Mouse (Mus musculus) hindbrain, embryonic 11.5 days (tissue): ENCODE data around the gene Aox4. TPM values are rescaled to one million over a fixed set of nuclear protein-coding genes. Genes with fewer than 3 reads are reported as not detected.

Source experiments
- ATAC-seq: fragments of 200-750 bp; cut with Nextera tagmentation; 2 replicates; pipeline ENCODE4 v1.8.0; 2017; ENCODE audit warnings: mild to moderate bottlenecking, moderate TSS enrichment, moderate library complexity; ENCODE audit not compliant: low FRiP score
- DNase-seq: peaks from one replicate; pipeline ENCODE4 v3.0.0-alpha.2; 2015; ENCODE audit warnings: low spot score
- H3K27ac ChIP-seq: fragments of 300-500 bp; sonication (generic); 2 replicates; pipeline ENCODE4 v1.5.1; 2014; ENCODE audit warnings: mild to moderate bottlenecking, low read depth, low read length
- H3K27me3 ChIP-seq: fragments of 300-500 bp; sonication (generic); 2 replicates; pipeline ENCODE4 v1.6.1; 2014; ENCODE audit warnings: mild to moderate bottlenecking, low read length, moderate library complexity, mixed read lengths; ENCODE audit not compliant: control insufficient read depth, insufficient read depth
- H3K36me3 ChIP-seq: fragments of 300-500 bp; sonication (generic); 2 replicates; pipeline ENCODE4 v1.6.1; 2014; ENCODE audit warnings: mild to moderate bottlenecking, low read length, moderate library complexity, mixed read lengths; ENCODE audit not compliant: control insufficient read depth, insufficient read depth
- H3K4me1 ChIP-seq: fragments of 300-500 bp; sonication (generic); replicated peaks from 2 replicates; pipeline ENCODE4 v1.6.1; 2014; ENCODE audit warnings: low read length, mixed read lengths; ENCODE audit not compliant: control insufficient read depth, insufficient read depth
- H3K4me2 ChIP-seq: fragments of 300-500 bp; sonication (generic); replicated peaks from 2 replicates; pipeline ENCODE4 v1.6.1; 2014; ENCODE audit warnings: mild to moderate bottlenecking, low read depth, low read length
- H3K4me3 ChIP-seq: fragments of 300-500 bp; sonication (generic); 2 replicates; pipeline ENCODE4 v1.5.1; 2014; ENCODE audit warnings: low read depth, low read length
- H3K9ac ChIP-seq: fragments of 300-500 bp; sonication (generic); 2 replicates; pipeline ENCODE4 v1.6.1; 2014; ENCODE audit warnings: low read depth, low read length
- H3K9me3 ChIP-seq: fragments of 300-500 bp; sonication (generic); 2 replicates; pipeline ENCODE4 v1.6.1; 2016; ENCODE audit warnings: low read length; ENCODE audit not compliant: control insufficient read depth
- WGBS: fragments of 180-500 bp; shearing (Covaris S2); extraction: QIAGEN DNeasy Blood & Tissue Kit; methylation state at CpG from one replicate; pipeline ENCODE4 v1.1.7; 2014; 5-methylcytosine and 5-hydroxymethylcytosine counted together
- polyA plus RNA-seq: library from polyadenylated mRNA; unstranded; fragments of >200 nt; fragmentation: Nextera tagmentation; extraction: Ambion mirVana; gene quantifications from 2 replicates; pipeline ENCODE4 v1.2.1, GENCODE M21; 2014

Gene Aox4
- polyA plus RNA-seq, 1 experiment from 2014 or later, result not detected

DNA sequence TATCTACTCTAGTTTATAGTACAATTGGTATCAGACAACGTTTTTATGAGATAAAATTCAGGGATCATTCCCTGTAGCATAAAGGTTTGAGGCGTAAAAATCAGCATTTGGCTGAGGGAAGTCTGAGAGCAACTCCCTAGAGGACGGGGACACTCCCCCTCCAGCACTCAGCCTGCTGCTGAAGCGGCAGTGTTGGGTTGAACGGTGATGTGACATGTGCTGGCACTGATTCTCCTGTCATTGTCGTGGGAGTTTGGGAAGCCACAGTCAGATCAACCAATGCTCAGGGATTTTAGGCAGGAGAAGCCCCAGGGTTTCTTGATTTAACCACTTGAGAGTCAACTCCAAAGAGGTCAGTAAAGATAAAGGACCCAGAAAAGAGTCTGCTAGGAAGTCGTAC is 74.3 kb downstream of the Aox4 start:
- ATAC-seq, result no peak
- Histone ChIP-seq H3K4me1 (no peaks in the 10 kb centered on the region), H3K9me3 (no peaks in the 10 kb centered on the region), H3K27me3 (no peaks in the 10 kb centered on the region), H3K9ac (no peak overlapping the region), H3K36me3 (no peaks in the 10 kb centered on the region), H3K27ac (no peak overlapping the region), H3K4me2 (no peak overlapping the region), H3K4me3 (no peak overlapping the region)
- WGBS, result 60% methylated on average over 7 of the region's 7 CpGs
- DNase-seq, result no peak

DNA sequence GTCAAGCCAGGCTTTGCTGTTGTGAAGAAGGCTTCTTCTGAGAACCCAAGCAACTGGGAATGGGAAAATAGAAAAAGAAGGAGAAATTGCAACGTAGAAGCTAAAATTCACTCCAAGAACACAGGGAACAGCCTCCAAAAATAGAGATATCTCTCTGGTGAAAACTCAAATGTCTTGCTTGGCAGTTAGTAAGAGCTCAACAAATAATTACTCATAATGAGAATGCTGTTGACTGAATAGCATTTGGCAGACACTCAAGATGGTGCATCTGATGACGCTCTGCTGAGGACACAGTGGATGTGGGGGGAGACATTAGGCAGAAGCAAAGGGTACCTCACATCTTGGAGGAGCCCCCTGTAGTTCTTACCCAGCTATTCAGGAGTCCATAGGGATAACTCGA is 77.9 kb downstream of the Aox4 start:
- no peaks in the 10 kb centered on the region for H3K4me1 ChIP-seq
- no peak overlapping the region for H3K4me3 ChIP-seq
- H3K27ac ChIP-seq, result no peak overlapping the region
- no peaks in the 10 kb centered on the region for H3K36me3 ChIP-seq
- no peak overlapping the region for H3K9ac ChIP-seq
- H3K27me3 ChIP-seq, result no peaks in the 10 kb centered on the region
- H3K4me2 ChIP-seq, result no peak overlapping the region
- no peak for ATAC-seq
- no peak for DNase-seq
- WGBS, result 87% methylated on average over 3 of the region's 3 CpGs
- no peaks in the 10 kb centered on the region for H3K9me3 ChIP-seq

DNA sequence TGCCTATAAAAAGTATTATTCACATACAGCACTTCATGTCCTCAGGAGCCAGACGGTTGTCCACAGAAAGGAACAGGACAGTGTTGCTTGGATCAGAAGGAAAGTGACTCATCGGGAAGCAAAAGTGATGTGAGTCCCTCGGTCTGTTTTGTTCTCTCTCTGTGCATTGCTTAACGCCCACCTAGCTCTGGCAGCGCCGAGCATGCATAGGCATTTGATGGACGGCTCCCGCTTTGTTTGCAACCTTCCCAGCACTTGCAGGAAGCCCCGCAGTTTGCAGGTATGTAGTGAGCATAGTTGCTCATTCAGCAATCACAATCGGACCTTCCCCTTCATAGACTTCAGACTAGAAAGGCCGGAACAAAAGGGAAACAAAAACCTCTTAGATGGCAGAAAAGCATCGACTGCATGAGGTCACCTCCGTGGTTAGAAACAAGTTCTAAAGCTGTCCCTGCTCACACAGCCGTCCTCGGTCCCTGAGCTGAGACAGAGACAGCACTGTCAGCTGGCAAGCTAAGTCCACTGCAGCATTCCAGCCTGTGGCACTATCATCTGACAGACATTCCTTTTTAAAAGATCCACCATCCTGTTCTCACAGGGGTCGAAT is 79.8 kb downstream of the Aox4 start:
- Histone ChIP-seq H3K27ac (no peak overlapping the region), H3K27me3 (no peaks in the 10 kb centered on the region), H3K4me3 (no peak overlapping the region), H3K36me3 (no peaks in the 10 kb centered on the region), H3K4me2 (no peak overlapping the region), H3K9me3 (no peaks in the 10 kb centered on the region), H3K9ac (no peak overlapping the region), H3K4me1 (no peaks in the 10 kb centered on the region)
- 31% methylated on average over 16 of the region's 16 CpGs for WGBS
- no peak for DNase-seq
- ATAC-seq, result no peak

DNA sequence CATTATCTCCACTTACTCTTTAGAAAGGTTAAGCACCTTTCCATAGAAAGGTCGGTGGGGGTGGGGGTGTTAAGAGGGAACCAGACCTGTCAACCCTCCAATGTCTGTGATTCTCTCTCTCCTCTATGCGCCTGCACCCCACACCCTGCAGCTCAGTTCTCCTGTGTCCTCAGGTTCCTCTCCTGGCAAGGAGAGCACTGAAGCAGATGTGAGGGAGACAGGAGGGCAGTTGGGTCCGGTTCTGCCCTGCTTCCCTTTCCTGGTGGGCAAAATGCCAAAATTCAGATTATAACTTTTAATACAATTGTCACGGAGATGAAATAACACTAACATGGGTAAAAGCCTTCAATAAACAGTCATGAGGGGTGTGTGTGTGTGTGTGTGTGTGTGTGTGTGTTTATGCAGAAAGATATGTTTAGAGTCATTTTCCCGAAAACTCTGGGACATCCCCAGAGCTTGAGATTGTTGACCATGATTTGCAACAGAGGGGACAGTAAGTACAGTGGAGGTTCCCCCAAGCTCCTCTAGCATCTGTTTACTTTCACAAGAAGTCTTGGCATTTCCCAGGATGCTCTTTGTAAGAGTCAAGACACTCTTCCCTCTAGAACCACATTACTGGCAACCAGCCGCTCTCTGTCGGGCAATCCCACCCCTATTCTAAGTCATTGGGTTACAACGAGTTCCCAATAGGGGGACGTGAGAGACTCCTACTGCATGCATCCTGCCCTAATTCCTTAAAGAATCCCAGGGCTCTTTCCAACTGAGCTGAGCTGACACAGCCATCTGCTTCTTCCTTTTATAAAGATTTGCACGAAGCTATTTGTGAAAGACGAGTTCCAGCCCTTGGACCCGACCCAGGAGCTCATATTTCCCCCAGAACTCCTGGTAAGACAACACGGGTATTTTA is 81.5 kb downstream of the Aox4 start:
- DNase-seq (no peak), ATAC-seq (no peak)
- H3K4me3 ChIP-seq, result no peak overlapping the region
- H3K36me3 ChIP-seq, result no peaks in the 10 kb centered on the region
- H3K4me1 ChIP-seq, result no peaks in the 10 kb centered on the region
- H3K9ac ChIP-seq, result no peak overlapping the region
- H3K9me3 ChIP-seq, result no peaks in the 10 kb centered on the region
- WGBS, result 71% methylated on average over 13 of the region's 13 CpGs
- H3K27me3 ChIP-seq, result no peaks in the 10 kb centered on the region
- no peak overlapping the region for H3K4me2 ChIP-seq
- H3K27ac ChIP-seq, result no peak overlapping the region

- Histone ChIP-seq H3K9ac (no peak overlapping the region), H3K27ac (no peak overlapping the region), H3K9me3 (no peaks in the 10 kb centered on the region), H3K4me2 (no peak overlapping the region), H3K4me1 (no peaks in the 10 kb centered on the region), H3K4me3 (no peak overlapping the region), H3K36me3 (no peaks in the 10 kb centered on the region), H3K27me3 (no peaks in the 10 kb centered on the region)
- 89% methylated on average over 5 of the region's 5 CpGs for WGBS
- DNase-seq, result no peak
- no peak for ATAC-seq
Observed at GRCm38 (mm10) chr1:58294730-58295129, 84.5 kb downstream of the Aox4 start.

DNA sequence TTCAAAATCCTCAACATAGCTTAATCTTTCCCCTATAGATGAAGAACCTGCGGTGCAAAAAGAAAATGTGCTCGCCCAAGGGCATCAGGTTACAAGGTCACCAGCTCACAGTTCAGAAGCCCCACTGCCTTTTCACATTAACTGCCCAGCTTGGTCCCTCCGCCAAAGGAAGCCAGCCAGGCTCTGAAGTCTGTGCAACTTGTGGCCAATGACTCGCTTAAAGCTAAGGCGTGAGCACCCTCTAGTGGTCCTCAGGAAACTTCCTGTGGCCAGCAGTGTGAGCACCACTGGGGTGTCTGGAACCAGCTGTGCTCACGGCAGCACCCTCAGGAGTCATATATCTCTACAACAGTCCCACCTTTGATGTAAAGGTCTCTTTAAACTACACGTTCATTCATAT is 86.1 kb downstream of the Aox4 start:
- Histone ChIP-seq H3K27ac (no peak overlapping the region), H3K27me3 (no peaks in the 10 kb centered on the region)
- 5% methylated on average over 7 of the region's 7 CpGs for WGBS

DNA sequence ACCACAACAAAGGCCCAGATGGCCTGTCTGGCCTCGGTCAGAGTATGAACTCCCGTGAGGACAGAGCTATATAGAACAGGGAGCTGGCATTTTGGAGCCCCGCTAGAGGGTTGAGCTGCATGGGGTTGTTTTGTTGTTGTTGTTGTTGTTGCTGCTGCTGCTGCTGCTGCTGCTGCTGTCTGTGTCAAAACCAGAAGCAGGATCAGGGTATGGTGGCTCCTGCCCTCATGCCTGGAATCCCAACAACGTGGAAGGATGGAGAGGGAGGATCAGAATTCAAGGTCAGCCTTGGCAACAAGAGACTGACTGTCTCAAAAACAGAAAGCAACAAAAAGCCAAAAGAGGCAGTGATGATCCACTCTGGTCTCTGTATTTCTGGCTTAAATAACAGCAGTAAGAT is 86.6 kb downstream of the Aox4 start:
- no peak for ATAC-seq
- Histone ChIP-seq H3K4me3 (no peak overlapping the region), H3K9me3 (no peaks in the 10 kb centered on the region), H3K36me3 (no peaks in the 10 kb centered on the region), H3K4me2 (no peak overlapping the region), H3K27ac (no peak overlapping the region), H3K4me1 (no peaks in the 10 kb centered on the region), H3K9ac (no peak overlapping the region), H3K27me3 (no peaks in the 10 kb centered on the region)
- DNase-seq, result no peak
- WGBS, result 56% methylated on average over 4 of the region's 4 CpGs

More for the DNA sequence above, 86.1 kb downstream of the Aox4 start:
- Histone ChIP-seq H3K4me2 (no peak overlapping the region), H3K36me3 (no peaks in the 10 kb centered on the region), H3K4me3 (no peak overlapping the region), H3K9ac (no peak overlapping the region), H3K4me1 (no peaks in the 10 kb centered on the region), H3K9me3 (no peaks in the 10 kb centered on the region)
- ATAC-seq, result peak; percentile 70
- peak; percentile 79 for DNase-seq

GRCm38 (mm10) chr1:58298347-58298746 is 88.2 kb downstream of the Aox4 start:
- Histone ChIP-seq H3K27me3 (no peaks in the 10 kb centered on the region), H3K9ac (no peak overlapping the region), H3K9me3 (no peaks in the 10 kb centered on the region), H3K4me3 (no peak overlapping the region), H3K4me1 (no peaks in the 10 kb centered on the region), H3K36me3 (no peaks in the 10 kb centered on the region), H3K27ac (no peak overlapping the region), H3K4me2 (no peak overlapping the region)
- ATAC-seq (no peak), DNase-seq (no peak)
- 71% methylated on average over 6 of the region's 6 CpGs for WGBS

GRCm38 (mm10) chr1:58301073-58301472 is 90.9 kb downstream of the Aox4 start:
- WGBS, result 96% methylated on average over 7 of the region's 7 CpGs
- no peak overlapping the region for H3K27ac ChIP-seq
- no peaks in the 10 kb centered on the region for H3K27me3 ChIP-seq
- no peaks in the 10 kb centered on the region for H3K9me3 ChIP-seq
- no peak for DNase-seq
- no peak overlapping the region for H3K4me2 ChIP-seq
- no peaks in the 10 kb centered on the region for H3K4me1 ChIP-seq
- no peaks in the 10 kb centered on the region for H3K36me3 ChIP-seq
- H3K9ac ChIP-seq, result no peak overlapping the region
- ATAC-seq, result no peak
- H3K4me3 ChIP-seq, result no peak overlapping the region
